Mouse (Mus musculus): ENCODE measurements at regions not wholly inside any gene's neighbourhood (a gene's known extent, or its start where the extent isn't known, plus 50 kb on each side); places are given as distances from the start of the nearest gene placed in this dataset.

DNA sequence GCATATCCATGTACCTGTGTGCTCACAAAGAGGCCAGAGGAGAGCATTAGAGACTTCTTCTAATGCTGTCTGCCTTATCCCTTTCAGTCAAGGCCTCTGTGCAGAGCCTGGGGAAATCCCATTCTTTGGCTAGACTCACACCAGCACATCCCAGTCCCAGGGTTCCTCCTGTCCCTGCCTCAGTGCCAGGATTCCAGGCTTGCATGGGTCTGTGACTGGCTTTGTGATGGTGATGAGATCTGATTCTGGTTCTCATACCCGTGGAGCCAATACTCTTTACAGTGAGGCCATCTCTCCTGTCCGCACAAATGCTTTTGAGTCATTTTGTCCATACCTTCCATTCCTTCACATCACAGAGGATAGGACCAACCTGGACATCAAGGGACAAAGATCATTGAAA lies 230.5 kb downstream of the Gm5426 start:
- TF ChIP-seq CTCF (IDR thresholded peaks at IDR 0.05; ENCODE audit: low read depth) (no peak), EP300 (optimal IDR thresholded peaks at IDR 0.05) (no peak)

Data from stomach, postnatal 0 days (tissue).